Mouse (Mus musculus) olfactory bulb, adult 2 months (tissue): ENCODE results near the gene Wap.

Experiments
- CTCF ChIP-seq: fragments of 200-500 bp; IDR thresholded peaks from 2 replicates; pipeline ENCODE4 v1.5.1; 2012; ENCODE audit warnings: low read depth, mild to moderate bottlenecking, low read length, moderate library complexity; ENCODE audit not compliant: insufficient read depth
- POLR2A ChIP-seq: fragments of 200-500 bp; IDR thresholded peaks from 2 replicates; pipeline ENCODE4 v1.6.1; 2012; ENCODE audit warnings: mild to moderate bottlenecking, low read depth, low read length, moderate library complexity; ENCODE audit not compliant: insufficient read depth

GRCm38 (mm10) chr11:6644566-6644965 lies 6.1 kb upstream of the Wap start:
- TF ChIP-seq POLR2A (no peak), CTCF (no peak)
